Mouse (Mus musculus): ENCODE measurements around the gene Pnkp. TPM values are rescaled to one million over a fixed set of nuclear protein-coding genes. Genes with fewer than 3 reads are reported as not detected.

Pnkp gene
- total RNA-seq, 2 experiments from 2014 or later = 14.9 to 18.7 TPM

GRCm38 (mm10) chr7:44823409-44823808 is 33.5 kb upstream of the Pnkp start:
- no peak for DNase-seq
- intact Hi-C loops (cut with DNase I) = loop anchor here (10.0 kb wide), 1 partner anchor 179 kb away; no protein-coding TSS in a partner anchor

GRCm38 (mm10) chr7:44824872-44825271 is 32.1 kb upstream of the Pnkp start:
- peak; percentile 54 to 81 for DNase-seq
- intact Hi-C loops (cut with DNase I) = loop anchor here (2.0 to 10.0 kb wide), 2 partner anchors 100 to 180 kb away; no protein-coding TSS in a partner anchor

- intact Hi-C loops (cut with DNase I) = loop anchor here (10.0 kb wide), 1 partner anchor 182 kb away; no protein-coding TSS in a partner anchor
- DNase-seq = no peak
These were observed 30.2 kb upstream of the Pnkp start for GRCm38 (mm10) chr7:44826771-44827170.

GRCm38 (mm10) chr7:44828706-44829105 is 28.2 kb upstream of the Pnkp start:
- intact Hi-C loops (cut with DNase I) = loop anchor here (10.0 kb wide), 1 partner anchor 184 kb away; no protein-coding TSS in a partner anchor
- DNase-seq = peak in 1 of 2 experiments; percentile 14

- no peak for DNase-seq
- intact Hi-C loops (cut with DNase I) = no loop called here
These were observed 24.2 kb upstream of the Pnkp start for GRCm38 (mm10) chr7:44832763-44833162.

- intact Hi-C loops (cut with DNase I) = no loop called here
- DNase-seq = no peak
These were observed 21.4 kb upstream of the Pnkp start for GRCm38 (mm10) chr7:44835373-44836015.

- no peak for DNase-seq
- intact Hi-C loops (cut with DNase I) = no loop called here
These were observed 20.9 kb upstream of the Pnkp start for GRCm38 (mm10) chr7:44836016-44836404.

GRCm38 (mm10) chr7:44836423-44837053 is 20.4 kb upstream of the Pnkp start:
- peak; percentile 60 to 66 for DNase-seq
- intact Hi-C loops (cut with DNase I) = no loop called here

- intact Hi-C loops (cut with DNase I) = no loop called here
- no peak for DNase-seq
These were observed 18.9 kb upstream of the Pnkp start for GRCm38 (mm10) chr7:44838073-44838472.

GRCm38 (mm10) chr7:44839171-44839490 is 17.8 kb upstream of the Pnkp start:
- intact Hi-C loops (cut with DNase I) = no loop called here
- DNase-seq = no peak

- intact Hi-C loops (cut with DNase I) = no loop called here
- DNase-seq = no peak
These were observed 17.3 kb upstream of the Pnkp start for GRCm38 (mm10) chr7:44839491-44840191.

- no peak for DNase-seq
- intact Hi-C loops (cut with DNase I) = no loop called here
These were observed 16.5 kb upstream of the Pnkp start for GRCm38 (mm10) chr7:44840426-44840825.

GRCm38 (mm10) chr7:44841825-44842463 is 15.0 kb upstream of the Pnkp start:
- intact Hi-C loops (cut with DNase I) = no loop called here
- DNase-seq = no peak

GRCm38 (mm10) chr7:44845006-44845405 is 11.9 kb upstream of the Pnkp start:
- no peak for DNase-seq
- intact Hi-C loops (cut with DNase I) = no loop called here

GRCm38 (mm10) chr7:44846804-44847203 is 10.1 kb upstream of the Pnkp start:
- no peak for DNase-seq
- intact Hi-C loops (cut with DNase I) = no loop called here

GRCm38 (mm10) chr7:44847772-44848171 is 9.2 kb upstream of the Pnkp start:
- intact Hi-C loops (cut with DNase I) = no loop called here
- DNase-seq = no peak

- intact Hi-C loops (cut with DNase I) = no loop called here
- peak; percentile 99 for DNase-seq
These were observed 8.2 kb upstream of the Pnkp start, which contains the start of the genes Akt1s1 and Tbc1d17 for GRCm38 (mm10) chr7:44848561-44849415. TSS of gene Akt1s1 (plus strand) at chr7:44848991. TSS of gene Tbc1d17 (minus strand) at chr7:44849079.

- intact Hi-C loops (cut with DNase I) = no loop called here
- peak; percentile 88 to 89 for DNase-seq
These were observed 7.4 kb upstream of the Pnkp start for GRCm38 (mm10) chr7:44849416-44850111.

GRCm38 (mm10) chr7:44850146-44850545 is 6.8 kb upstream of the Pnkp start:
- peak in 1 of 2 experiments; percentile 66 for DNase-seq
- intact Hi-C loops (cut with DNase I) = no loop called here

Measured in gastrocnemius, postnatal 36 days (tissue).